Mouse (Mus musculus): ENCODE measurements around the gene Adgre1. TPM values are rescaled to one million over a fixed set of nuclear protein-coding genes. Genes with fewer than 3 reads are reported as not detected.
"Not testable (repeated sequence)": the region's sequence is repeated elsewhere in the genome, so short reads cannot be mapped to it uniquely, and the experiment has no call there.

Adgre1 gene
- polyA plus RNA-seq (2012; ENCODE audit: insufficient read depth, insufficient read length, low replicate concordance, missing spikeins): not detected in 2 replicates

GRCm38 (mm10) chr17:57358441-57358840 lies at the start of gene Adgre1:
Gene Adgre1 (plus strand): TSS chr17:57358691.
- H3K4me3 ChIP-seq (ENCODE audit: insufficient read depth, low read depth, low read length): no peak within 1 kb of the TSS
- H3K27ac ChIP-seq (ENCODE audit: insufficient read depth, low read depth, low read length): no peak within 1 kb of the TSS
- 0% methylated on average over 1 of the region's 1 CpGs for WGBS
- TF ChIP-seq CTCF (IDR thresholded peaks at IDR 0.05; ENCODE audit: insufficient read depth, low read depth, low read length): no peak
- TF ChIP-seq POLR2A (IDR thresholded peaks at IDR 0.05; ENCODE audit: insufficient read depth, low read depth, low read length): no peak
- no peaks in the 10 kb centered on the region for H3K4me1 ChIP-seq (ENCODE audit: control insufficient read depth, insufficient read depth, low read length)

- H3K4me1 ChIP-seq (ENCODE audit: control insufficient read depth, insufficient read depth, low read length): no peaks in the 10 kb centered on the region
- no peak for TF ChIP-seq CTCF (IDR thresholded peaks at IDR 0.05; ENCODE audit: insufficient read depth, low read depth, low read length)
- TF ChIP-seq POLR2A (IDR thresholded peaks at IDR 0.05; ENCODE audit: insufficient read depth, low read depth, low read length): no peak
- H3K4me3 ChIP-seq (ENCODE audit: insufficient read depth, low read depth, low read length): no peak overlapping the region
- no peak overlapping the region for H3K27ac ChIP-seq (ENCODE audit: insufficient read depth, low read depth, low read length)
- WGBS: 46% methylated on average over 13 of the region's 13 CpGs
Observed at GRCm38 (mm10) chr17:57311801-57312200, 46.7 kb upstream of the Adgre1 start.

- whole genome bisulfite sequencing: 53% methylated on average over 8 of the region's 8 CpGs
- TF ChIP-seq POLR2A (IDR thresholded peaks at IDR 0.05; ENCODE audit: insufficient read depth, low read depth, low read length): no peak
- TF ChIP-seq CTCF (IDR thresholded peaks at IDR 0.05; ENCODE audit: insufficient read depth, low read depth, low read length): no peak
- peaks cover 4% of the 10 kb centered on the region; the same call in 1 of the 2 replicates for H3K4me1 ChIP-seq (ENCODE audit: control insufficient read depth, insufficient read depth, low read length)
Observed at GRCm38 (mm10) chr17:57327615-57328014, 30.9 kb upstream of the Adgre1 start.

GRCm38 (mm10) chr17:57328944-57329343 lies 29.5 kb upstream of the Adgre1 start:
- 58% methylated on average over 4 of the region's 6 CpGs for WGBS
- no peak for TF ChIP-seq POLR2A (IDR thresholded peaks at IDR 0.05; ENCODE audit: insufficient read depth, low read depth, low read length)
- TF ChIP-seq CTCF (IDR thresholded peaks at IDR 0.05; ENCODE audit: insufficient read depth, low read depth, low read length): no peak
- H3K4me3 ChIP-seq (ENCODE audit: insufficient read depth, low read depth, low read length): no peak overlapping the region
- no peak overlapping the region for H3K27ac ChIP-seq (ENCODE audit: insufficient read depth, low read depth, low read length)
- peaks cover 4% of the 10 kb centered on the region; the same call in 1 of the 2 replicates for H3K4me1 ChIP-seq (ENCODE audit: control insufficient read depth, insufficient read depth, low read length)

More at GRCm38 (mm10) chr17:57327615-57328014, 30.9 kb upstream of the Adgre1 start:
- Histone ChIP-seq H3K27ac (ENCODE audit: insufficient read depth, low read depth, low read length) (no peak overlapping the region), H3K4me3 (ENCODE audit: insufficient read depth, low read depth, low read length) (no peak overlapping the region)

GRCm38 (mm10) chr17:57330993-57331392 lies 27.5 kb upstream of the Adgre1 start:
- Histone ChIP-seq H3K4me3 (ENCODE audit: insufficient read depth, low read depth, low read length) (no peak overlapping the region), H3K4me1 (ENCODE audit: control insufficient read depth, insufficient read depth, low read length) (peaks cover 4% of the 10 kb centered on the region; the same call in 1 of the 2 replicates), H3K27ac (ENCODE audit: insufficient read depth, low read depth, low read length) (no peak overlapping the region)
- TF ChIP-seq CTCF (IDR thresholded peaks at IDR 0.05; ENCODE audit: insufficient read depth, low read depth, low read length) (no peak), POLR2A (IDR thresholded peaks at IDR 0.05; ENCODE audit: insufficient read depth, low read depth, low read length) (no peak)
- 94% methylated on average over 8 of the region's 8 CpGs for WGBS

- 77% methylated on average over 4 of the region's 4 CpGs for WGBS
- H3K27ac ChIP-seq (ENCODE audit: insufficient read depth, low read depth, low read length): no peak overlapping the region
- no peak overlapping the region for H3K4me3 ChIP-seq (ENCODE audit: insufficient read depth, low read depth, low read length)
- no peak for TF ChIP-seq CTCF (IDR thresholded peaks at IDR 0.05; ENCODE audit: insufficient read depth, low read depth, low read length)
- TF ChIP-seq POLR2A (IDR thresholded peaks at IDR 0.05; ENCODE audit: insufficient read depth, low read depth, low read length): no peak
- H3K4me1 ChIP-seq (ENCODE audit: control insufficient read depth, insufficient read depth, low read length): peaks cover 4% of the 10 kb centered on the region; the same call in 1 of the 2 replicates
Observed at GRCm38 (mm10) chr17:57332241-57332640, 26.2 kb upstream of the Adgre1 start.

GRCm38 (mm10) chr17:57334001-57334760 lies 24.3 kb upstream of the Adgre1 start:
- 75% methylated on average over 9 of the region's 9 CpGs for WGBS
- TF ChIP-seq POLR2A (IDR thresholded peaks at IDR 0.05; ENCODE audit: insufficient read depth, low read depth, low read length) (no peak), CTCF (IDR thresholded peaks at IDR 0.05; ENCODE audit: insufficient read depth, low read depth, low read length) (no peak)
- no peaks in the 10 kb centered on the region for H3K4me1 ChIP-seq (ENCODE audit: control insufficient read depth, insufficient read depth, low read length)
- no peak overlapping the region for H3K27ac ChIP-seq (ENCODE audit: insufficient read depth, low read depth, low read length)
- no peak overlapping the region for H3K4me3 ChIP-seq (ENCODE audit: insufficient read depth, low read depth, low read length)

GRCm38 (mm10) chr17:57334761-57335150 lies 23.7 kb upstream of the Adgre1 start:
- Histone ChIP-seq H3K4me3 (ENCODE audit: insufficient read depth, low read depth, low read length) (no peak overlapping the region), H3K27ac (ENCODE audit: insufficient read depth, low read depth, low read length) (no peak overlapping the region), H3K4me1 (ENCODE audit: control insufficient read depth, insufficient read depth, low read length) (no peaks in the 10 kb centered on the region)
- TF ChIP-seq POLR2A (IDR thresholded peaks at IDR 0.05; ENCODE audit: insufficient read depth, low read depth, low read length) (no peak), CTCF (IDR thresholded peaks at IDR 0.05; ENCODE audit: insufficient read depth, low read depth, low read length) (peak; percentile 92)
- 5% methylated on average over 16 of the region's 16 CpGs for WGBS

- not testable (repeated sequence) for H3K4me1 ChIP-seq (ENCODE audit: control insufficient read depth, insufficient read depth, low read length); H3K27ac ChIP-seq (ENCODE audit: insufficient read depth, low read depth, low read length); H3K4me3 ChIP-seq (ENCODE audit: insufficient read depth, low read depth, low read length)
- WGBS: 74% methylated on average over 9 of the region's 9 CpGs
Observed at GRCm38 (mm10) chr17:57335194-57335593, 23.3 kb upstream of the Adgre1 start.

Measured in olfactory bulb, adult 2 months (tissue).